Mouse (Mus musculus): Measurements from ENCODE around the gene Gm17535. TPM values are rescaled to one million over a fixed set of nuclear protein-coding genes. Genes with fewer than 3 reads are reported as not detected.
"Not testable (repeated sequence)": the region's sequence is repeated elsewhere in the genome, so short reads cannot be mapped to it uniquely, and the experiment has no call there.

The Gm17535 gene
- polyA plus RNA-seq, 1 experiment, result not detected

- H3K4me3 ChIP-seq (ENCODE audit: low read depth, low read length); H3K4me1 ChIP-seq (ENCODE audit: control insufficient read depth, insufficient read depth, low read length); H3K9me3 ChIP-seq (replicated peaks; ENCODE audit: control insufficient read depth, insufficient read depth, low read length, poor library complexity, severe bottlenecking); H3K27me3 ChIP-seq (ENCODE audit: control insufficient read depth, insufficient read depth, low read length, poor library complexity, severe bottlenecking); H3K36me3 ChIP-seq (ENCODE audit: control insufficient read depth, insufficient read depth, low read length, poor library complexity, severe bottlenecking); H3K9ac ChIP-seq (ENCODE audit: low read depth, poor library complexity, severe bottlenecking); H3K27ac ChIP-seq (ENCODE audit: insufficient read depth, low read length): not testable (repeated sequence)
Observed at GRCm38 (mm10) chr9:3012054-3012621, 22.3 kb upstream of the Gm17535 start.

DNA sequence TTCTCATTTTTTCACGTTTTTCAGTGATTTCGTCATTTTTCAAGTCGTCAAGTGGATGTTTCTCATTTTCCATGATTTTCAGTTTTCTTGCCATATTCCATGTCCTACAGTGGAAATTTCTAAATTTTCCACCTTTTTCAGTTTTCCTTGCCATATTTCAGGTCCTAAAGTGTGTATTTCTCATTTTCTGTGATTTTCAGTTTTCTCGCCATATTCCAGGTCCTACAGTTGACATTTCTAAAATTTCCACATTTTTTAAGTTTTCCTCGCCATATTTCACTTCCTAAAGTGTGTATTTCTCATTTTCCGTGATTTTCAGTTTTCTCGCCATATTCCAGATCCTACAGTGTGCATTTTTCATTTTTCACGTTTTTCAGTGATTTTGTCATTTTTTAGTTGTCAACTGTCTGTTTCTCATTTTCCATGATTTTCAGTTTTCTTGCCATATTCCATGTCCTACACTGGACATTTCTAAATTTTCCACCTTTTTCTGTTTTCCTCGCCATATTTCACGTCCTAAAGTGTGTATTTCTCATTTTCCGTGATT, 21.6 kb upstream of the Gm17535 start, which contains the start of gene Gm10721:
Gm10721 (plus strand) TSS at position 408 of the 547 bp plus-strand sequence.
- H3K27ac ChIP-seq (ENCODE audit: insufficient read depth, low read length); H3K36me3 ChIP-seq (ENCODE audit: control insufficient read depth, insufficient read depth, low read length, poor library complexity, severe bottlenecking); H3K9ac ChIP-seq (ENCODE audit: low read depth, poor library complexity, severe bottlenecking); H3K9me3 ChIP-seq (replicated peaks; ENCODE audit: control insufficient read depth, insufficient read depth, low read length, poor library complexity, severe bottlenecking); H3K4me1 ChIP-seq (ENCODE audit: control insufficient read depth, insufficient read depth, low read length); H3K4me3 ChIP-seq (ENCODE audit: low read depth, low read length); H3K27me3 ChIP-seq (ENCODE audit: control insufficient read depth, insufficient read depth, low read length, poor library complexity, severe bottlenecking): not testable (repeated sequence)

DNA sequence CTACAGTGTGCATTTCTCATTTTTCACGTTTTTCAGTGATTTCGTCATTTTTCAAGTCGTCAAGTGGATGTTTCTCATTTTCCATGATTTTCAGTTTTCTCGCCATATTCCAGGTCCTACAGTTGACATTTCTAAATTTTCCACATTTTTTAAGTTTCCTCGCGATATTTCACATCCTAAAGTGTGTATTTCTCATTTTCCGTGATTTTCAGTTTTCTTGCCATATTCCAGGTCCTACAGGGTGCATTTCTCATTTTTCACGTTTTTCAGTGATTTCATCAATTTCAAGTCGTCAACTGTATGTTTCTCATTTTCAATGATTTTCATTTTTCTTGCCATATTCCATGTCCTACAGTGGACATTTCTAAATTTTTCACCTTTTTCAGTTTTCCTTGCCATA, 19.0 kb upstream of the Gm17535 start, which contains the start of gene Gm10720:
Gm10720 (plus strand) TSS at position 301 of the 400 bp plus-strand sequence.
- H3K27me3 ChIP-seq (ENCODE audit: control insufficient read depth, insufficient read depth, low read length, poor library complexity, severe bottlenecking); H3K4me1 ChIP-seq (ENCODE audit: control insufficient read depth, insufficient read depth, low read length); H3K27ac ChIP-seq (ENCODE audit: insufficient read depth, low read length); H3K9ac ChIP-seq (ENCODE audit: low read depth, poor library complexity, severe bottlenecking); H3K4me3 ChIP-seq (ENCODE audit: low read depth, low read length); H3K9me3 ChIP-seq (replicated peaks; ENCODE audit: control insufficient read depth, insufficient read depth, low read length, poor library complexity, severe bottlenecking); H3K36me3 ChIP-seq (ENCODE audit: control insufficient read depth, insufficient read depth, low read length, poor library complexity, severe bottlenecking): not testable (repeated sequence)

DNA sequence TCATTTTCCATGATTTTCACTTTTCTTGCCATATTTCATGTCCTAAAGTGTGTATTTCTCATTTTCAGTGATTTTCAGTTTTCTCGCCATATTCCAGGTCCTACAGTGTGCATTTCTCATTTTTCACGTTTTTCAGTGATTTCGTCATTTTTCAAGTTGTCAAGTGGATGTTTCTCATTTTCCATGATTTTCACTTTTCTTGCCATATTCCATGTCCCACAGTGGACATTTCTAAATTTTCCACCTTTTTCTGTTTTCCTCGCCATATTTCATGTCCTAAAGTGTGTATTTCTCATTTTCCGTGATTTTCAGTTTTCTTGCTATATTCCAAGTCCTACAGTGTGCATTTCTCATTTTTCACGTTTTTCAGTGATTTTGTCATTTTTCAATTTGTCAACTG, 18.5 kb upstream of the Gm17535 start:
- H3K36me3 ChIP-seq (ENCODE audit: control insufficient read depth, insufficient read depth, low read length, poor library complexity, severe bottlenecking); H3K9me3 ChIP-seq (replicated peaks; ENCODE audit: control insufficient read depth, insufficient read depth, low read length, poor library complexity, severe bottlenecking); H3K27ac ChIP-seq (ENCODE audit: insufficient read depth, low read length); H3K27me3 ChIP-seq (ENCODE audit: control insufficient read depth, insufficient read depth, low read length, poor library complexity, severe bottlenecking); H3K4me3 ChIP-seq (ENCODE audit: low read depth, low read length); H3K9ac ChIP-seq (ENCODE audit: low read depth, poor library complexity, severe bottlenecking); H3K4me1 ChIP-seq (ENCODE audit: control insufficient read depth, insufficient read depth, low read length): not testable (repeated sequence)

- H3K4me3 ChIP-seq (ENCODE audit: low read depth, low read length); H3K36me3 ChIP-seq (ENCODE audit: control insufficient read depth, insufficient read depth, low read length, poor library complexity, severe bottlenecking); H3K27ac ChIP-seq (ENCODE audit: insufficient read depth, low read length); H3K9me3 ChIP-seq (replicated peaks; ENCODE audit: control insufficient read depth, insufficient read depth, low read length, poor library complexity, severe bottlenecking); H3K9ac ChIP-seq (ENCODE audit: low read depth, poor library complexity, severe bottlenecking); H3K4me1 ChIP-seq (ENCODE audit: control insufficient read depth, insufficient read depth, low read length); H3K27me3 ChIP-seq (ENCODE audit: control insufficient read depth, insufficient read depth, low read length, poor library complexity, severe bottlenecking): not testable (repeated sequence)
Observed at GRCm38 (mm10) chr9:3017108-3017507, 17.3 kb upstream of the Gm17535 start, which contains the start of gene Gm10719. Gm10719 (plus strand) TSS chr9:3017408.

- not testable (repeated sequence) for H3K9ac ChIP-seq (ENCODE audit: low read depth, poor library complexity, severe bottlenecking); H3K4me3 ChIP-seq (ENCODE audit: low read depth, low read length); H3K27me3 ChIP-seq (ENCODE audit: control insufficient read depth, insufficient read depth, low read length, poor library complexity, severe bottlenecking); H3K9me3 ChIP-seq (replicated peaks; ENCODE audit: control insufficient read depth, insufficient read depth, low read length, poor library complexity, severe bottlenecking); H3K4me1 ChIP-seq (ENCODE audit: control insufficient read depth, insufficient read depth, low read length); H3K36me3 ChIP-seq (ENCODE audit: control insufficient read depth, insufficient read depth, low read length, poor library complexity, severe bottlenecking); H3K27ac ChIP-seq (ENCODE audit: insufficient read depth, low read length)
Observed at GRCm38 (mm10) chr9:3018944-3019343, 15.5 kb upstream of the Gm17535 start.

GRCm38 (mm10) chr9:3019835-3020727, 14.3 kb upstream of the Gm17535 start:
- not testable (repeated sequence) for H3K9ac ChIP-seq (ENCODE audit: low read depth, poor library complexity, severe bottlenecking)

DNA sequence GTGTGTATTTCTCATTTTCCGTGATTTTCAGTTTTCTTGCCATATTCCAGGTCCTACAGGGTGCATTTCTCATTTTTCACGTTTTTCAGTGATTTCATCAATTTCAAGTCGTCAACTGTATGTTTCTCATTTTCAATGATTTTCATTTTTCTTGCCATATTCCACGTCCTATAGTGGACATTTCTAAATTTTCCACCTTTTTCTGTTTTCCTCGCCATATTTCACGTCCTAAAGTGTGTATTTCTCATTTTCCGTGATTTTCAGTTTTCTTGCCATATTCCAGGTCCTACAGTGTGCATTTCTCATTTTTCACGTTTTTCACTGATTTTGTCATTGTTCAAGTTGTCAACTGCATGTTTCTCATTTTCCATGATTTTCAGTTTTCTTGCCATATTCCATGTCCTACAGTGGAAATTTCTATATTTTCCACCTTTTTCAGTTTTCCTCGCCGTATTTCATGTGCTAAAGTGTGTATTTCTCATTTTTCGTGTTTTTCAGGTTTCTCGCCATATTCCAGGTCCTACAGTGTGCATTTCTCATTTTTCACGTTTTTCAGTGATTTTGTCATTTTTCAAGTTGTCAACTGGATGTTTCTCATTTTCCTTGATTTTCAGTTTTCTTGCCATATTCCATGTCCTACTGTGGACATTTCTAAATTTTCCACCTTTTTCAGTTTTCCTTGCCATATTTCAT, 11.9 kb upstream of the Gm17535 start:
- H3K4me3 ChIP-seq (ENCODE audit: low read depth, low read length); H3K27ac ChIP-seq (ENCODE audit: insufficient read depth, low read length); H3K9me3 ChIP-seq (replicated peaks; ENCODE audit: control insufficient read depth, insufficient read depth, low read length, poor library complexity, severe bottlenecking); H3K27me3 ChIP-seq (ENCODE audit: control insufficient read depth, insufficient read depth, low read length, poor library complexity, severe bottlenecking); H3K9ac ChIP-seq (ENCODE audit: low read depth, poor library complexity, severe bottlenecking); H3K36me3 ChIP-seq (ENCODE audit: control insufficient read depth, insufficient read depth, low read length, poor library complexity, severe bottlenecking); H3K4me1 ChIP-seq (ENCODE audit: control insufficient read depth, insufficient read depth, low read length): not testable (repeated sequence)

More at GRCm38 (mm10) chr9:3019835-3020727, 14.3 kb upstream of the Gm17535 start:
- not testable (repeated sequence) for H3K9me3 ChIP-seq (replicated peaks; ENCODE audit: control insufficient read depth, insufficient read depth, low read length, poor library complexity, severe bottlenecking); H3K4me3 ChIP-seq (ENCODE audit: low read depth, low read length); H3K36me3 ChIP-seq (ENCODE audit: control insufficient read depth, insufficient read depth, low read length, poor library complexity, severe bottlenecking); H3K27ac ChIP-seq (ENCODE audit: insufficient read depth, low read length); H3K27me3 ChIP-seq (ENCODE audit: control insufficient read depth, insufficient read depth, low read length, poor library complexity, severe bottlenecking); H3K4me1 ChIP-seq (ENCODE audit: control insufficient read depth, insufficient read depth, low read length)

DNA sequence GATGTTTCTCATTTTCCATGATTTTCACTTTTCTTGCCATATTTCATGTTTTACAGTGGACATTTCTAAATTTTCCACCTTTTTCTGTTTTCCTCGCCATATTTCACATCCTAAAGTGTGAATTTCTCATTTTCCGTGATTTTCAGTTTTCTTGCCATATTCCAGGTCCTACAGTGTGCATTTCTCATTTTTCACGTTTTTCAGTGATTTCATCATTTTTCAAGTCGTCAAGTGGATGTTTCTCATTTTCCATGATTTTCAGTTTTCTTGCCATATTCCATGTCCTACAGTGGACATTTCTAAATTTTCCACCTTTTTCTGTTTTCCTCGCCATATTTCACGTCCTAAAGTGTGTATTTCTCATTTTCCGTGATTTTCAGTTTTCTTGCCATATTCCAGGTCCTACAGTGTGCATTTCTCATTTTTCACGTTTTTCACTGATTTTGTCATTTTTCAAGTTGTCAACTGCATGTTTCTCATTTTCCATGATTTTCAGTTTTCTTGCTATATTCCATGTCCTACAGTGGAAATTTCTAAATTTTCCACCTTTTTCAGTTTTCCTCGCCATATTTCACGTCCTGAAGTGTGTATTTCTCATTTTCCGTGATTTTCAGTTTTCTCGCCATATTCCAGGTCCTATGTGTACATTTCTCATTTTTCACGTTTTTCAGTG, 11.0 kb upstream of the Gm17535 start, which contains the start of gene Gm10718:
Gm10718 (plus strand) TSS at position 236 of the 673 bp plus-strand sequence.
- not testable (repeated sequence) for H3K27ac ChIP-seq (ENCODE audit: insufficient read depth, low read length); H3K27me3 ChIP-seq (ENCODE audit: control insufficient read depth, insufficient read depth, low read length, poor library complexity, severe bottlenecking); H3K9ac ChIP-seq (ENCODE audit: low read depth, poor library complexity, severe bottlenecking); H3K9me3 ChIP-seq (replicated peaks; ENCODE audit: control insufficient read depth, insufficient read depth, low read length, poor library complexity, severe bottlenecking); H3K4me3 ChIP-seq (ENCODE audit: low read depth, low read length); H3K4me1 ChIP-seq (ENCODE audit: control insufficient read depth, insufficient read depth, low read length); H3K36me3 ChIP-seq (ENCODE audit: control insufficient read depth, insufficient read depth, low read length, poor library complexity, severe bottlenecking)
